Mouse (Mus musculus): ENCODE data around the gene Nck2. TPM values are rescaled to one million over a fixed set of nuclear protein-coding genes. Genes with fewer than 3 reads are reported as not detected.

Gene Nck2
- polyA plus RNA-seq, 1 experiment from 2014 or later = 51.3 TPM

Other genes starting within 250 kb of the Nck2 start
- 35.0 and 36.9 TPM in 2 replicates for gene Fhl2, start 247.6 kb upstream of the Nck2 start, polyA plus RNA-seq (2015; fragmentation: Nextera tagmentation; extraction: Ambion mirVana)

Data from lung, embryonic 15.5 days (tissue).